Mouse (Mus musculus): ENCODE measurements around the gene Ezh1.
"Not testable (repeated sequence)": the region's sequence is repeated elsewhere in the genome, so short reads cannot be mapped to it uniquely, and the experiment has no call there.

The Ezh1 gene

GRCm38 (mm10) chr11:101167211-101167962 is 58.9 kb downstream of the Ezh1 start:
- no peak for DNase-seq

- no peak for DNase-seq
Measured at GRCm38 (mm10) chr11:101166357-101166756, 59.9 kb downstream of the Ezh1 start.

GRCm38 (mm10) chr11:101164677-101165580 is 61.3 kb downstream of the Ezh1 start:
- no peak for DNase-seq

- no peak for DNase-seq
Measured at GRCm38 (mm10) chr11:101164351-101164665, 62.0 kb downstream of the Ezh1 start.

GRCm38 (mm10) chr11:101163476-101164350 is 62.5 kb downstream of the Ezh1 start:
- DNase-seq, result no peak

- DNase-seq, result no peak
Measured at GRCm38 (mm10) chr11:101162772-101163171, 63.5 kb downstream of the Ezh1 start.

GRCm38 (mm10) chr11:101162301-101162700 is 64.0 kb downstream of the Ezh1 start:
- DNase-seq, result no peak

- no peak for DNase-seq
Measured at GRCm38 (mm10) chr11:101161551-101161950, 64.7 kb downstream of the Ezh1 start.

GRCm38 (mm10) chr11:101160981-101161505 is 65.2 kb downstream of the Ezh1 start:
- DNase-seq, result not testable (repeated sequence)

GRCm38 (mm10) chr11:101160151-101160550 is 66.1 kb downstream of the Ezh1 start:
- not testable (repeated sequence) for DNase-seq

- DNase-seq, result peak; percentile 87
Measured at GRCm38 (mm10) chr11:101155728-101156371, 70.4 kb downstream of the Ezh1 start, which contains the start of gene Tubg2. Tubg2 (plus strand) TSS chr11:101155907.

GRCm38 (mm10) chr11:101155151-101155550 is 71.1 kb downstream of the Ezh1 start:
- DNase-seq, result no peak

GRCm38 (mm10) chr11:101154648-101155047 is 71.6 kb downstream of the Ezh1 start:
- DNase-seq, result no peak

- DNase-seq, result no peak
Measured at GRCm38 (mm10) chr11:101152825-101153224, 73.4 kb downstream of the Ezh1 start.

GRCm38 (mm10) chr11:101151063-101151462 is 75.2 kb downstream of the Ezh1 start:
- no peak for DNase-seq

- DNase-seq, result no peak
Measured at GRCm38 (mm10) chr11:101149178-101150105, 76.8 kb downstream of the Ezh1 start.

GRCm38 (mm10) chr11:101148751-101149150 is 77.5 kb downstream of the Ezh1 start:
- no peak for DNase-seq

- DNase-seq, result no peak
Measured at GRCm38 (mm10) chr11:101146377-101146776, 79.9 kb downstream of the Ezh1 start.

- DNase-seq, result no peak
Measured at GRCm38 (mm10) chr11:101143338-101144225, 82.7 kb downstream of the Ezh1 start.
